Mouse (Mus musculus) brain, embryonic 14.5 days (tissue): ENCODE results near the gene Ankdd1a.

ENCODE experiments used
- CTCF ChIP-seq: fragments of 200-500 bp; IDR thresholded peaks from 2 replicates; pipeline ENCODE4 v1.5.1; 2012; ENCODE audit warnings: inconsistent platforms, mild to moderate bottlenecking, moderate library complexity, borderline replicate concordance; ENCODE audit not compliant: insufficient read depth, insufficient read length; ENCODE audit errors: extremely low read depth
- POLR2A ChIP-seq: fragments of 200-500 bp; IDR thresholded peaks from 2 replicates; pipeline ENCODE4 v1.6.1; 2012; ENCODE audit warnings: mild to moderate bottlenecking, inconsistent platforms, borderline replicate concordance; ENCODE audit not compliant: poor library complexity, insufficient read depth, insufficient read length, severe bottlenecking; ENCODE audit errors: extremely low read depth

DNA sequence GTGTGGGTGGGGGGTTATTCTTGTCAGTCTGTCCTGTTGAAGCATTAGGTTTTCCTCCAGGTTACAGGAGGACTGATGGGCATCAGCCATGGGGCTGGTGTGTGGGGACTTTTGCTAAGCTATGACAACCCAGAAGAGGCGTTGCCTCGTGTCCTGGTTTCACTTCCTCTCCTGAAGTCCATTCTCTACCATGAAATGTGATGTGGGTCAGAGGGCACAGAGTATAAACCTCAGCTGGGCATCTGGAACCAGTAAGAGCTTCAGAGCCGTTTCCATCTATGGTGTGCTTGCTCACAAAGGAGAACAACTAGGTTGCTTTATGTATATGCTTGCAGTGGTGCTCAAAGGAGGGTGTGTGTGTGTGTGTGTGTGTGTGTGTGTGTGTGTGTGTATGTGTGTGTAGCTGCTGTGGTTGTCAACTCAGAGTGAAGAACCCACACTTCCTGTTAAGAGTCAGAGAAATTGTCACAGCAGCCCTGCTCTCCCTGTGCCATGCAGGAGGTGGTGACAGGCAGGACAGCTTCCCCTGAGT, 15.3 kb upstream of the Ankdd1a start:
- TF ChIP-seq POLR2A (no peak), CTCF (no peak)
